Mouse (Mus musculus): Measurements from ENCODE around the gene Spata20.
A peak's percentile ranks its signal among the peaks of the same experiment; 100 is the strongest.

Gene Spata20

DNA sequence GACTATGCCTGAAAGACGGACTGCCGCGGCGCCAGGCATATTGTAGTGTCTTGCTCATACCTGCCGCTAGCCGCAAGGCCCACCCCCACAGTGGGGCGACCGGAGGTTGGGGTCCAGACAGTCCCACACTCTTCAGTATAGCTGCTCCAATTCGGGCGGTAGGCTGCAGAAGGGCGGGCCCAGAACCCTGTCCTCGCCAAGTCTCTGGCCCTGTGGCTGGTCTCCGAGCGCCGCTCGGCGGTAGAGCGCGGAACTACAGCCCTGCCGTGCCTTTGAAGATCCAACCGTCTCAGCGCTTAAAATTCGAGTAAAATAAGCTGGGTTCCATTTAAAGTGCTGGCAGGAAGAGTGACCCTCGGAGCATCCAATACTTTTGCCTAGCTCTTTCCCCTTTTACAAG lies at the start of gene Spata20:
Spata20 (minus strand) TSS at position 179 of the 400 bp plus-strand sequence.
- peak; percentile 84 for DNase-seq (ENCODE audit: low spot score)

DNA sequence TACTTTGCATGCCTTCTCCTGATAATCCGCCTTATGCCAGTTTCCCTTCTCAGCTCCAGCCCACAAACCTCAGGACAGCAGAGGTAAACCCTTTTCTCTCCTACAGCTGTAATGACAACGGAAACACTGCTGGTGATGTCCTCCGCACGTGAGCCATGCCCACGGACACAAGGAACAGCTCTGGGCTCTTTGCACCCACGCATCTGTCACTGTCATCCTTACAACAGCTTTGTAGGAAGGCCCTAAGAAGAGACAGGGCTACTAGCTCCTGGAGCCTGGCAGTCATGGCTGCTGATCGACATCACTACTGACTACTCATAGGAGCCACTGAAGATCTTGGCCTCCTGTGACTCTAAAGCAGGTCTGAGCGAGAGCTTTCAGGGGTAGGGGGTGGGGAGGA lies 47.2 kb upstream of the Spata20 start:
- DNase-seq (ENCODE audit: low spot score): no peak

DNA sequence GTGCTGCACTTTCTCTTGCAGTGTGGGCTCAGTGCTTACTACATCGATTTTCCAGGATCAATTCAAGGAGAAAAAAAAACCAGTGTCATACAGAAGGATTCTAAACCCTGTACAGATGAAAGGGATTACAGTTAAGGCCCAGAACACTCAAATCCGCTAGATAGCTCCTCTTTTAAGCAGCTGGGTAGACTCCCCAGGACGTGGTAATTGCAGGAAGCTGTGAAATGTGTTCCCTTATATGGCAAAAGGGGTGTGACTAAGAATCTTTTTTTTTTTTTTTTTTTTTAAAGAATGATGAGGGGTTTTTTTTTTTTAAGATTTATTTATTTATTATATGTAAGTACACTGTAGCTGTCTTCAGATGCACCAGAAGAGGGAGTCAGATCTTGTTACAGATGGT lies 42.9 kb upstream of the Spata20 start:
- no peak for DNase-seq (ENCODE audit: low spot score)

DNA sequence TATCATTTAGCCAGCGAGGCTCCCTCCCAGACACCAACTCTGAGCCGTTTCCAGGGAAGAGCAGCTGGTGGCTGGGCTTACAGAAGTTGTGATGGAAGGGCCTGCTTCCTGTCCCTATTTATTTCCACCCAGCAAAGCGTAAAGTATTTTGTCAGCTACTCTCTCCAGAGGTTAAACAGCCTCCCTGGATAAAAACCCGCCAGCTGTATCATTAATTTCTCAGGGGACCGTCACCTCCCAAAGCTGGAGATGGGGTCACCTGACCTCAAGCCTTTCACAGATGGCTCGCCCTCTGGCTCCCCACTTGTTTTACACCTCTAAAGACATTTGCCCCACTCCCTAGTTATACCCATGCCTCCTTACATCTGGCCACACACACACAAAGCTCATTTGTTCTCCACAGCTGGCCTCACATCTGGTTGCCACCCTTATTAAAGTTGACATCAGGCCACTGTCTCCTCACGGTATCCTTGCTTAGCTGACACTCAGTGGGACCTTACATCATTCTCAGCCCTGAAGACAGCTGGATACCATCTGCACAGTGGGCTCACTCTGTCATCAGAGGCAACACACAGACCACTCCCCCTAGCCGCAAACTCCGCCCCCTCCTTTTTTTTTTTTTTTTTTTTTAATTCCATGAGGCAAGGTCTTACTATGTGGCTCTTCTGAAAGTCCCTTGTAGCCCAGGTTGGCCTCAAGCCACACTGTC lies 40.3 kb upstream of the Spata20 start:
- DNase-seq (ENCODE audit: low spot score): no peak

DNA sequence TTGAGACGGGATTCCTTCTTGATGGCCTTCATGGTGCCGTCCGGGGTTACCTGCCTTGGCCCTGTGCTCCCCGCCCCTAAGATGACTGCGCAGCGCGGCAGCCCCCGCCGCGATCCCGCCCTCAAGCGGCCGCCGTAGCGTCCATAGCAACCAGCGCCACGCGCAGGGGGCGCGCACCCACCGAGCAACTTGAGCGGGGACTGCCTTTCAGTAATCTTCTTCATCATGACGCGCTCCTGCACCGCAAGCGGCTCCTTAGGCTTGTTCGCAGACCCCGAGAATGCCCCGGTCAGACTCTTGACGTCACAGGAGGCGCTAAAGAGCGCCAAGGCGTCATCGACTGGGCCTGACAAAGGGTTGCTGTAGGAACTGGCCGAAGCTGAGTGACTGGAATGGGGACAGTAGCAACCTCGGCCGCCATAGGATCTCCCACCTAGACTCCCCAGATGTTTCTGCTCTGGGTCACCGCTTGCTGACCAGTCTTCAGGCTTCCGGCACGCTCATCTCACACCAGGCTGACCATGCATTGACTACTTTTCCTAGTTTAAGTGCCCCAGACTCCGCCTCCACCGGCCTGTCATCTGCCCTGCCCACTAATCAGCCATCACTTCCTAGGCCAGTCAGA lies 35.4 kb upstream of the Spata20 start, which contains the start of gene Mycbpap:
Mycbpap (minus strand) TSS at position 524 of the 625 bp plus-strand sequence.
- DNase-seq (ENCODE audit: low spot score): peak; percentile 65

DNA sequence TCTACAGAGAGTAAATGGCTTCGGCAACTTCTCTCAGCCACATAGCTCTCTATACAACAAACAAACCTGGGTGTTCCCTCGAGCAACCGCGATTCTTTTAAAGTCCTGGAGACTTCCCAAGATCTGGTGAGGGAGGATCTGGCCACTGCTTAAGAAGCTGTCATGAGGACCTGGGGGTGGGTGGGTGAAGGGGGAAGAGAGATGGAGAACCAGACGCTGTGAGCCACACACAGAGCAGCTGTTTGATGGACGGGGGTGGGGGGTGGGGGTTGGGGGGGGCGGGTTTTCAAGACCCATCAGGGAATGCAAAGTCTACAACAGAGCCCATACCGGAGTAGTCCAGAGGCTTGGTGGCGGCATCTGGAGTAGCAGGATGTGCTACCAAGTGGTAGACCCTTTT lies 27.5 kb upstream of the Spata20 start:
- no peak for DNase-seq (ENCODE audit: low spot score)

DNA sequence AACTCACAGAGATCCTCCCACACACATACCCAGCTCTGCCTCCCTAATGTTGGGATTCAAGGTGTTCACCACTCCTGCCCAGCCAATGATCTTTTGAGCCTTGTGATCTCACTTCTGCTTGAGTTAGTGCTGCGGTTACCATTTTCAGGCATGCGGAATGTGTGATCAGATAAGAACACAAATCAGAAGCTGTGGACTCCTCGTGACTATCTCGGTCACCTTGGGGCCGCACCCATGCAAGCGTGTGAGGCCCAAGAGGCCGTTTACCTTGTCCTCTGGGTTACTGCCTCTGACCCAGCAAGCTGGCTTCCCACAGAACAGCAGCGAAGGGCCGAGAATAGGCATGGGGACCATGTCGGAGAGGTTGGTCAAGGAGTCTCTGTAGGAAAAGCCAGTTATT lies 23.0 kb upstream of the Spata20 start:
- DNase-seq (ENCODE audit: low spot score): no peak

DNA sequence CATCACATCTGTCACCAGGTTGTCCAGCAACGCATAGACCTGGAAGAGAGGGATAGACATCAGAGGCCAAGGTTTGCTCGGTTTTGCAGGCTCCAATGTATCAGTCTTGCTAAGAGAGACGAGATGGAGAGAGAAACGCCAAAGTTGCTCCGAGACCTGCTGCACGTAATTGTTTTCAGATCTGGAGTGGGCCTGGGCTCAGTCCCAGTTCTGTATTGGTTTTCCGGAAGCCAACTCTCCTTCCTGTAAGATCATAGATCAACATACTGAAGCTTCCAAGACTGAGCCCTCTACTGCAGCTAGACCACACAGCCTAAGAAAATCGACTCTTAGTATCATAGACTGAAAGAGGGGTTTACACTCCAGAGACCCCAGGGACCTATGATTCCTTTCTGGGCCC lies 15.5 kb upstream of the Spata20 start:
- DNase-seq (ENCODE audit: low spot score): no peak

DNA sequence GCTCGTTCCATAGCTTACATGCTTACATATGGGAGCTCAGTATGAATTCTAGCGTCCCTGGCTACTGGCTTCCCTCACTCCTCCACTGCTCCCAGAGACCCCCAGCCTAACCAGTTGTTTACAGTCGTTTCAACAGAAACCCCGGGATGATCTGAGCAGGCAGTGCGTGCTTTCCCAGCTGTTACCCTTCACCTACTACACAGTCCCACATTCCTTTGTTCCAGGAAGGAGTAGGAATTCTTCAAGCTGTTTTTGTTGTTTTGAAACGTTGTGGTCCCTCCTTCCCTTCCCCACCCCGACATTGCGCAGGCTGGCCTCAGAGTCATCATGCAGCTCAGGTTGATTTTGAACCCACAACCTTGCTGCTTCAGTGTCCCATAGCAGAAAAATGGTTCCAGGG lies 14.4 kb upstream of the Spata20 start:
- DNase-seq (ENCODE audit: low spot score): no peak

DNA sequence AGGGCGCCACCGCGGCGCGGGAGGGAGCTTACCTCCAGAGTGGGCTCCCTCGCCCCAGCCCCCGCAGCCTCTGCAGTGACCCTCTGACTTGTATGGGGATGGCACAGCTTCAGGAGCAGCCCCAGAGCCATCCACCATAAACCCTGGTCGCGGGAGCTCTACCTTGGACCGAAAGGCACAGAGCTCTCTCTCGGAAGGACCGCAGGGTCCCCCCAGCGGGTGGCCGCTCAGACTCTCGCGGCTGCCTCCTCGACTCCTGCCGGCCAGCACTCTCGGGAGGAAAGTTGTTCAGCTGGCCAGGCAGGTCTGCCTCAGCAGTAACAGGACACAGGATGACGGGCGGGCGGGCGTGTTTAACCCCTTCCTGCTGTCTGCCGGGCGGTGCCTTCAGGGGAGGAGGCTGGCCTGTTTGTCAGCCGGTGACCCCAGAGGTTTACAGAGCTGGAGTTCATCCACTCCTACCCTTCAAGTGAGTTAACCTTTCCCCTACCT lies 13.7 kb upstream of the Spata20 start, which contains the start of gene Epn3:
Epn3 (minus strand) TSS at position 314 of the 492 bp plus-strand sequence.
- DNase-seq (ENCODE audit: low spot score): peak; percentile 60

DNA sequence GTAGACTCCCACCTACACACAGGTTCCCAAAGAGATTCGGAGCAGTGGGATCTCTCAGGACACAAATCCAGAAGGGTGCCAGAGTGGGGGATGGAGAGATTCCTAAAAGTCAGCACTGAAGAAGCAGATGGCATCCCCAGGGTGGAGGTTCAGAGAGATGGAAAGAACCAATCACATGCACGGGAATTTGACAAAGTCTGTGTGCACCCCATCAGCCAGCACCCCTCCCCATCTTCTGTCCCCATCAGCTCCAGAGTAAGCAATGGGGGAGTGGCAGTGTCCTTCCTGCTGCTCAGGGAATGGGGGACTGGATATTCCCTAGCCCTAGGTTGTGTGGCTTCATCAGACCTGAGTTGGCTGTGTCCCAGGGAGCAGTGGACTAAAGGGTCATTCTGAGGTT lies 13.1 kb upstream of the Spata20 start:
- DNase-seq (ENCODE audit: low spot score): no peak

DNA sequence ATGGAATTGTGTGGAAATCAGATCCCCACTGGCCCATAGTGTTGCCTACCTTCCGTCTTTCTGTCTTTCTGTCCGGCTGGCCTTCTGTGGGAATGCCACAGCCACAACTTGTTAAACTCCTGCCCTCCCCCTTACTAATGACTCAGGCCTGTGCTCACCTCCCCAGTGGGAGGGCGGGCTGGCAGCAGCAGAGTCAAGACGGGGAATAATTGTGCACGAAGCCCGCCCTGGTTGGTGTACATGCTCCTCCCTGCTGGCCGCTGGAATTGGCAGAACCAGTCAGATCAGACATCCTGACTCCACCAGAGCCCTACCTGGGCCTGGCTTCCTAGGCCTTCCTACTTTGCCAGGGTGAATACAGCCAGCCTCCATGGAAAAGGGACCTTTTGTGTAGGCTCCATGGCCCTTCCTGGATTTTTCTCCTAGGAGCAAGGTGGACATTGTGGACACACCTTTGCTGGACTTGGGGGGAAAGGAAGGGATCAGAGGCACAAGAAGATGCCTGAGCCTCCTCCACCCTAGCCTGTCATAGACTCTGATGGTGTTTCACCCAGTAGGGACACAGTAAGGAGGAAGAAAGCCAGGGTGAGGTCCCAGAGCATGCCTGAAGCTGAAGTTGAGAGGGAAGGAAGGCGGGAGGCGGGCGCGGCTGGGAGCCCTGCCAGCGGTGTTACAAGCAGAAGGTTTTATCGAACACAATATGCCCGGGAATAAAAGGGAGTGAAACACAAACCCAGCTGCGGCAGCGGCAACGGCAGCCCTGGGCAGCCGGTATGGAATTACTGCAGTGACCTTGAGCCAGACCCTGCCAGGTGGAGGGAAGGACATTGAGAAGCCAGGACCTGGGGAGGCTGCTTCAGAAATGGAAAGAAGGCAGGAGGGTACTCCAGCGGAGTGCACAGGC lies 12.4 kb upstream of the Spata20 start:
- peak; percentile 69 for DNase-seq (ENCODE audit: low spot score)

DNA sequence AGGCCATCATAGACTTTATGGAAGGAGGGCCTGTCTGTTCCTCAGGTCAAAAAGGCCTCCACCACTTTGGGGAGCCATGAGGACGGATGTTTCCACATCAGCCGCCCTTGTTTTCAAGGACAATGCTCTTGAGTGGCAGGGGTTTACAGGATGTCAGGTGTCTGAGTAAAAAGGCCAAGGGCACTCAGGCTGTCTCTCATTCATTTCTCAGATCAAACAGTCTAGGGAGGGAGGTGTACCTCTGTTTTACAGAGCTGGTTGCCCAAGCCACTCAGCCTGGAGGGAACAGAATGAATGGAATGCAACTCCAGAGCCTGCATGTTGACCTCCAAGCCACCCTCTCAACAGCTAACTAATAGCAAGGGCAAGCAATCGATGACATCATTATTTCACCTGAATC lies 9.4 kb upstream of the Spata20 start:
- DNase-seq (ENCODE audit: low spot score): no peak

DNA sequence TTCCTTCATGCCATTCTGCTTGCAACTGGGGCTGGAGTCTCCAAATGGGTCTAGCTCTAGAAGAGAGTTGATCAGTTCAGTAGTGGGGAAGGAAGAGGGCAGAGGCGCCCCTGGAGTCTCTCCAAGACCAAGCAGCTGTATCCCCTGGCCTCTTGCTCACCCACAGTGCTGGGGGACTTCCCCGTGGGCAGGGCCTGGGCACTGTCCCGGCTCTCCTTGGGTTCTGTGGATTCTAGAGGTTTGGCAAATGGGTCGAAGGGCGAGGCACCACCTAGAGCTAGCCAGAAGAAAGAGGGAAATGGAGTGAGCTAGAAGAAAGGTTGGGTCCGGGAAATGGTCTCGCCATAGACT lies 5.7 kb upstream of the Spata20 start:
- DNase-seq (ENCODE audit: low spot score): no peak

DNA sequence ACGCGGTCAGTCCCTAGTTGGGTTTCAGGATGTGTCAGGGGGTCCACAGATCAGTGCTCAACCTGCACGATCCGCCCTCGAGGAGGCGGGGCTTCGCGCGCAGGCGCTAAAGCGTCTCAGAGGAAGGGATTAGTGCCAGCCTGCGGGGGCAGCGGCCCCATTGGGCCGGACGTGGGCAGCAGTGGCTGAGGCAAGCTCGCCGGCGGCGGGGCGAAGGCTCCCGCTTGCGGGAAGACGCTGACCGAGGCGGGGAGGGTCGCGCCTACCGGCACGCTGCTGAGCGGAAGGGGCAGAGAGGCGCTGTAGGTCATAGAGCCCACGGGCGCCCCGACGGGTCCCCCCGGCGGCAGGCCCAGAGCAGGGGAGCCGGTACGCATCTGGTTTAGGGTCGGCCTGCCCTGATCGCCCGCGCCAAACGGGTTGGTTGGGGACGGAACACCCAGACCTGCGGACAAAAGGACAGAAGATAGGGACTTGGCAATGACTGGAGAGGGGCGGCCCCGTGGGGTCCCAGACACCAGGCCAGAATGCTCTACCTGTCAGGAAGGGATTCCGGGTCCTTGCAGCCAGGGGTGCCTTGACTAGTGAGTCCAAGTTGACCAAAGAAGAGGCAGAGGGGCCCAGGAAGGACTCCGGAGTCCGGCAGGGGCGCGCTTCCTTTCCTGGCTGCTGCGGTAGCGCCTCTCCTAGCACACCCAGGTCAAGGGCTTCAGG lies 5.2 kb upstream of the Spata20 start:
- peak; percentile 63 for DNase-seq (ENCODE audit: low spot score)

DNA sequence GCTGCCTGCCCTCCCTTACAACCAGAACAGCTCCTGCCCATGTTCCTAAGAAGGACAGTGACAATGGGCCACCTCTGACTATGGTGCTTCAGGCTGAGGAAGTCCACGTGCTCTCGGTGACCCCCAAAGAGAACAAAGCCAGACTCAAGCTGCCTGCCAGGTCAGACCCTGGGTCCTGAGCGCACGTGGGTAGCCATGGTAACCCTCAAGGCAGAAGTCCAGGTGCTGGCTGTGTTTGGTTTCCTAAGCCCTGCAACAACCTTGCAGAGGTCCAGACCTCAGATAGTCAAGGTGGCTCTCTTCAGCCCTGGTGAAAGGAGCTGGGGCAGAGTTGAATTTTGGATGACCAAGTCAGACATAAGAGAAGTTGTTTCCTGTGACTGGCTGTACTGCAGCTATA lies 3.8 kb upstream of the Spata20 start:
- DNase-seq (ENCODE audit: low spot score): no peak

DNA sequence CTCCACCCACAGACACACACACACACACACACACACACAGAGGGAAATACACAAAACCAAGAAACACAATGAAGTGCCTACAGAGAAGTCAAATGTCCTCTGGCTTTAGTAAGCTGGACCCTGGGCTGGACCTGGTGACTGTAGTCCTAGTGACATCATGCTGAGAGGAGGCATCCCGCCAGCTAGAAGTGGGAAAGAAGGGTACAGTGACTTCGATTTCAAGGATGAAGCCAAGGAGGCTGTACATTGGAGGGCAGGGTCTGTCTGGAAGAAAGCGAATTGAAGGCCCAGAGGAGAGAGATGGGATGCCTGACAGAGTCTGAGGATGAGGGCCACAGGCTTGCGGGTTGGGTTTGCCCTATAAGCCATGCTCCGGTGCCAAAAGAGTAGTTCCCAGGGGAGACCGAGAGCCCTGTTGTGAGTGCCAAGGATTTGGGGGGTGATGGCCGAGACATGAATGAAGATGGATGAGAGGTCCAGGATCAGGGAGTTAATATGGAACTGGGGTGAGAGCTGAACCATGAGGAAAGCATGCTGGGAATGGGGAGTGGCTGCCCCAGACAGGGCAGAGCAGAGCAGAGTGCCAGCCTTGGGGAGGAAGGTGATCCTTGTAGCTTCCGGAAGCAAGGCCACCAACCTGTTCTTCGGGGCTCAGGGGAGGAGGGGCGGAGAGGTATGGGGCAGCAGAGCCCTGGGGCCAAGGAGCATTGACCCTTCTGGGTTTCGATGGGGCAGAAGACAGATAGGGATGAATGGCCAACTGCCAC lies 3.0 kb upstream of the Spata20 start:
- DNase-seq (ENCODE audit: low spot score): no peak

DNA sequence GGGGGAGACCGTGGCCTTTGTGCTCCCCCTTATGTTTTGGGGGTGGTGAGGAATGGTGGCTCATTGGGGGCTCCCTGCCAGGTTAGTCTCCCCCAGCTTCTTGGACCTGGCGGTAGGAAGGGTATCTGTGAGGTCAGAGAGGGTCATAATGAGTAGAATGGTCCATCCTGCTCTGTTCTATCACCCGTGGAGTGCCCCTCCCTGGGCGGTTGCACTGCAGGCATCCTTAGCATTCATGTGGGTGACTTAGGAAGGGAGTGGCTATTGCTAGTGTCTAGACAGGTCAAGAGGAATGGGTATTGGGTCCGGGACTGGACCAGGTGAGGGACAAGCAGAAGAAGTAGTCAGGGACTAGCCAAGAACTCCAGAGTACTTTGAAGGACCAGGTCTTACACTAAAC lies 756 bp downstream of the Spata20 start:
- no peak for DNase-seq (ENCODE audit: low spot score)

DNA sequence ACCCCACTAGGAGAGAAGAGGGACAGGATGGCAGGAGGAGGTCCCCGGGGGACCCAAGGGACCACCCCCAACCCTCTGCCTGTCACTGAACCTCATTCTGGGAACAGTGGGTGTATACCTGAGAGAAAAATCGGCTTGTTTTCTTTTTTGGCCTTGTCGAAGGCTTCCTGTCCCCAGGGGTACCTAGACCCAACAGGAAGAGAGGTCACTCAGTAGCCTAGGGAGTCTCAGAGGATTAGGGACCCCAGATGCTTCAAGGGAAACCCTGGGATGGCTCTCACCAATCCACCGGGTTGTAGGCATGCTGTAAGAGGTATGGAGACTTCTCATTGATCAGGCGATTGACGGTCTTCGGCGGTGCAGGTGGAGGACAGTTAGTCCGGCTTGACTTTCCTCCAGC lies 1.3 kb downstream of the Spata20 start:
- no peak for DNase-seq (ENCODE audit: low spot score)

DNA sequence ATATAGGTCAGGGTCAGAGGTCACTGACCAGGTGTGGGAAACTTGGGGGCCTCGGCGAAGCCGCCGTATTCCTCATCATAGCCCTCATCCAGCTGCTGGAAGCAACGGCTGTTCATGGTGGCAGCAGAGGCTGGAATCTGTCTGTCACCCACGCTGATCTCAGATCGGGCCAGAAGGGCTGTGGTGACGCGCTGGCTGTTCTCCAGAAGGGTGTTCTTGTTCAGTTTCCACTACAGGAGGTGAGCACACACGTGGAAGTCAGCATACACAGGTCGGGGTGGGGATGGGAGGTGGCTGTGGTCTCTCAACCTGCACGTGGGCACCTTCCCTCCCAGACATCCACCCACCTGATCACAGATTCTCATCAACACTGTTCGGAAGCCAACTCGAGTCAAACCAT lies 2.1 kb downstream of the Spata20 start:
- DNase-seq (ENCODE audit: low spot score): no peak

DNA sequence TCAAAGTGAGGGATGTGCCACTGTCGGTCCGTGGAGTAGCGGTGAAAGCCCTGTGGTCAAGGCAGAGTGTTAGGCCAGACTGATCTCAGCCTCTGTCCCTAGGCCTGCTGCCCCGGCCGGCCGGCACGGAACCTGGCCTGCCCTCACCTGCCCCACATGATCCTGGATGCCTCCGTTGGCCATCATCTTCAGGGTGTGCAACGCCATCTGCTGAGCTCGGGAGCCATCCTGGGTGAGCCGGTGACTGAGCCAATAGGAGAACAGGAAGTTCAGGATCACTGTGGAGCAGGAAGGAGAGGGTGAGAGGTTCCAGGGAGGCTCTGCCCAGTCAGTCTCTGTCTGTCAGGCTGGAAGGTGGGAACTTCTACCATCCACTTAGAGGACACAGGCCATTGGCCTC lies 2.5 kb downstream of the Spata20 start:
- DNase-seq (ENCODE audit: low spot score): no peak

All from ovary, postnatal 36 days (tissue).